Mouse (Mus musculus) CH12.LX (cell line): ENCODE results near the gene 1190005I06Rik. TPM values are rescaled to one million over a fixed set of nuclear protein-coding genes. Genes with fewer than 3 reads are reported as not detected.
A peak's percentile ranks its signal among the peaks of the same experiment; 100 is the strongest.

Experiments used
- DNase-seq: peaks from one replicate; pipeline ENCODE4 v3.0.0-alpha.2; 2013; ENCODE audit errors: extremely low read depth
- H3K27ac ChIP-seq: 2 replicates; pipeline ENCODE4 v1.5.1; 2012; ENCODE audit warnings: low read depth, mild to moderate bottlenecking, control low read depth, moderate library complexity; ENCODE audit not compliant: insufficient read depth
- H3K27me3 ChIP-seq: replicated peaks from 2 replicates; pipeline ENCODE3; 2012; ENCODE audit warnings: inconsistent platforms
- H3K36me3 ChIP-seq, 2 experiments: replicated peaks in 1 of 2; 2 replicates each; pipeline versions ENCODE3 to v1.6.1; 2012; ENCODE audit warnings: inconsistent platforms in 1 of 2, low read length in 1 of 2, mild to moderate bottlenecking in 1 of 2, mixed read lengths in 1 of 2, moderate library complexity in 1 of 2; ENCODE audit not compliant: control insufficient read depth in 1 of 2, insufficient read depth in 1 of 2
- H3K4me1 ChIP-seq, 2 experiments: 2 replicates each; pipeline ENCODE4 v1.6.1; 2012; ENCODE audit warnings: inconsistent platforms in 1 of 2, moderate library complexity in 1 of 2; ENCODE audit not compliant: insufficient read depth in 2 of 2, control insufficient read depth in 1 of 2
- H3K4me2 ChIP-seq: 2 replicates; pipeline ENCODE4 v1.6.1; 2012; ENCODE audit warnings: low read depth, mild to moderate bottlenecking, control low read depth; ENCODE audit not compliant: poor library complexity, insufficient read depth, severe bottlenecking
- H3K4me3 ChIP-seq, 3 experiments: fragments of 150-350 bp in 1 of 3; sonication (generic) in 1 of 3; replicated peaks in 1 of 3; 2 replicates each; pipeline versions ENCODE3 to v1.5.1; 2011 to 2012; ENCODE audit warnings: low read depth in 2 of 3, low read length in 2 of 3, mild to moderate bottlenecking in 2 of 3, moderate library complexity in 2 of 3, control low read depth in 1 of 3, improper control_type of control experiment in 1 of 3, inconsistent platforms in 1 of 3, mixed read lengths in 1 of 3; ENCODE audit not compliant: poor library complexity in 1 of 3
- H3K79me2 ChIP-seq: replicated peaks from 2 replicates; pipeline ENCODE4 v1.6.1; 2012; ENCODE audit warnings: mild to moderate bottlenecking, moderate library complexity; ENCODE audit not compliant: control insufficient read depth, poor library complexity, insufficient read depth, severe bottlenecking; ENCODE audit errors: extremely low read depth
- H3K9ac ChIP-seq: 2 replicates; pipeline ENCODE4 v1.6.1; 2012; ENCODE audit warnings: low read depth, mild to moderate bottlenecking, control low read depth, moderate library complexity; ENCODE audit not compliant: insufficient read depth
- H3K9me3 ChIP-seq: replicated peaks from 2 replicates; pipeline ENCODE3; 2012; ENCODE audit warnings: low read length, inconsistent platforms, mixed read lengths
- BHLHE40 ChIP-seq: IDR thresholded peaks from 2 replicates; pipeline ENCODE4 v1.6.1; 2011; ENCODE audit warnings: mild to moderate bottlenecking, low read depth, low read length, improper control_type of control experiment
- CHD1 ChIP-seq: IDR thresholded peaks from 2 replicates; pipeline ENCODE4 v1.6.1; 2012; ENCODE audit warnings: low read depth, low read length, improper control_type of control experiment, inconsistent platforms
- CTCF ChIP-seq, 2 experiments: IDR thresholded peaks in 1 of 2; conservative IDR thresholded peaks in 1 of 2; 2 replicates each; pipeline ENCODE4 v1.5.1; 2011 to 2012; ENCODE audit warnings: low read depth in 2 of 2, low read length in 2 of 2, improper control_type of control experiment in 1 of 2, inconsistent platforms in 1 of 2, mild to moderate bottlenecking in 1 of 2, moderate library complexity in 1 of 2
- EP300 ChIP-seq: IDR thresholded peaks from 2 replicates; pipeline ENCODE4 v1.6.1; 2011; ENCODE audit warnings: low read length, improper control_type of control experiment
- GABPA ChIP-seq: IDR thresholded peaks from 2 replicates; pipeline ENCODE4 v1.6.1; 2012; ENCODE audit warnings: low read depth, low read length, improper control_type of control experiment, inconsistent platforms; ENCODE audit not compliant: insufficient replicate concordance
- IRF4 ChIP-seq: IDR thresholded peaks from 2 replicates; pipeline ENCODE4 v1.6.1; 2014; ENCODE audit warnings: low read depth, mild to moderate bottlenecking, inconsistent platforms, low read length, improper control_type of control experiment
- JUN ChIP-seq: IDR thresholded peaks from 2 replicates; pipeline ENCODE4 v1.6.1; 2011; ENCODE audit warnings: low read depth, mild to moderate bottlenecking, low read length, improper control_type of control experiment, moderate library complexity; ENCODE audit not compliant: insufficient read depth
- KAT2A ChIP-seq: IDR thresholded peaks from 2 replicates; pipeline ENCODE4 v1.6.1; 2012; ENCODE audit warnings: low read length, improper control_type of control experiment, inconsistent platforms; ENCODE audit not compliant: insufficient replicate concordance
- MAFK ChIP-seq: IDR thresholded peaks from 2 replicates; pipeline ENCODE4 v1.6.1; 2011; ENCODE audit warnings: low read length, improper control_type of control experiment; ENCODE audit not compliant: insufficient replicate concordance
- MAX ChIP-seq: IDR thresholded peaks from 2 replicates; pipeline ENCODE4 v1.6.1; 2011; ENCODE audit warnings: low read length, improper control_type of control experiment
- MAZ ChIP-seq: IDR thresholded peaks from 2 replicates; pipeline ENCODE4 v1.6.1; 2012; ENCODE audit warnings: low read depth, mild to moderate bottlenecking, inconsistent platforms, low read length, improper control_type of control experiment, moderate library complexity
- MEF2A ChIP-seq: IDR thresholded peaks from 2 replicates; pipeline ENCODE4 v1.6.1; 2014; ENCODE audit warnings: low read depth, mild to moderate bottlenecking, inconsistent platforms, low read length, improper control_type of control experiment, borderline replicate concordance
- MXI1 ChIP-seq: IDR thresholded peaks from 2 replicates; pipeline ENCODE4 v1.6.1; 2011; ENCODE audit warnings: mild to moderate bottlenecking, low read depth, low read length, improper control_type of control experiment
- NRF1 ChIP-seq: IDR thresholded peaks from 2 replicates; pipeline ENCODE4 v1.6.1; 2014; ENCODE audit warnings: low read depth, mild to moderate bottlenecking, inconsistent platforms, low read length, improper control_type of control experiment, moderate library complexity
- RAD21 ChIP-seq: IDR thresholded peaks from 2 replicates; pipeline ENCODE4 v1.6.1; 2011; ENCODE audit warnings: low read depth, mild to moderate bottlenecking, low read length, improper control_type of control experiment, moderate library complexity
- SMC3 ChIP-seq: IDR thresholded peaks from 2 replicates; pipeline ENCODE4 v1.6.1; 2011; ENCODE audit warnings: low read depth, low read length, improper control_type of control experiment
- UBTF ChIP-seq: IDR thresholded peaks from 2 replicates; pipeline ENCODE4 v1.6.1; 2012; ENCODE audit warnings: low read depth, mild to moderate bottlenecking, inconsistent platforms, low read length, improper control_type of control experiment, moderate library complexity
- USF1 ChIP-seq: IDR thresholded peaks from 2 replicates; pipeline ENCODE4 v1.6.1; 2014; ENCODE audit warnings: low read depth, mild to moderate bottlenecking, inconsistent platforms, low read length, improper control_type of control experiment
- USF2 ChIP-seq: conservative IDR thresholded peaks from 2 replicates; pipeline ENCODE4 v1.6.1; 2011; ENCODE audit warnings: low read depth, low read length, improper control_type of control experiment
- ZC3H11A ChIP-seq: IDR thresholded peaks from 2 replicates; pipeline ENCODE4 v1.6.1; 2012; ENCODE audit warnings: low read depth, mild to moderate bottlenecking, inconsistent platforms, low read length, improper control_type of control experiment
- ZKSCAN1 ChIP-seq: IDR thresholded peaks from 2 replicates; pipeline ENCODE4 v1.6.1; 2012; ENCODE audit warnings: low read depth, inconsistent platforms, low read length, improper control_type of control experiment, borderline replicate concordance
- ZMIZ1 ChIP-seq: IDR thresholded peaks from 2 replicates; pipeline ENCODE4 v1.6.1; 2012; ENCODE audit warnings: low read depth, mild to moderate bottlenecking, inconsistent platforms, low read length, improper control_type of control experiment
- dilution Hi-C: fragments of 300-500 bp; cut with MboI; formaldehyde crosslinking; loops from 2 replicates; pipeline ENCODE4 v1.14.3; 2020; ENCODE audit warnings: low sequenced_read_pairs; ENCODE audit not compliant: extremely low pct_unique_long_range_greater_than_20kb, extremely low pct_ligation_motif_present
- in situ Hi-C: fragments of 300-500 bp; cut with MboI; formaldehyde crosslinking; loops from 3 replicates; pipeline ENCODE4 v1.14.3; 2019; ENCODE audit warnings: low sequenced_read_pairs, low pct_ligation_motif_present, low pct_unique_long_range_greater_than_20kb, mixed read lengths
- polyA plus RNA-seq: library from polyadenylated mRNA; unstranded; fragments of >175 nt; gene quantifications from 2 replicates; pipeline ENCODE4 v1.2.1, GENCODE M21; 2012; ENCODE audit warnings: low read depth; ENCODE audit not compliant: insufficient read length
- total RNA-seq, 2 experiments: library from RNA; depleted of rRNA; stranded (reverse); fragments of 300-350 nt in 1 of 2; fragments of >200 nt in 1 of 2; gene quantifications; 2 replicates each; pipeline ENCODE4 v1.2.3; 2012 to 2014

Gene 1190005I06Rik
- total and polyA plus RNA-seq, 3 experiments: 0.36 to 0.85 TPM; not detected in 1

DNA sequence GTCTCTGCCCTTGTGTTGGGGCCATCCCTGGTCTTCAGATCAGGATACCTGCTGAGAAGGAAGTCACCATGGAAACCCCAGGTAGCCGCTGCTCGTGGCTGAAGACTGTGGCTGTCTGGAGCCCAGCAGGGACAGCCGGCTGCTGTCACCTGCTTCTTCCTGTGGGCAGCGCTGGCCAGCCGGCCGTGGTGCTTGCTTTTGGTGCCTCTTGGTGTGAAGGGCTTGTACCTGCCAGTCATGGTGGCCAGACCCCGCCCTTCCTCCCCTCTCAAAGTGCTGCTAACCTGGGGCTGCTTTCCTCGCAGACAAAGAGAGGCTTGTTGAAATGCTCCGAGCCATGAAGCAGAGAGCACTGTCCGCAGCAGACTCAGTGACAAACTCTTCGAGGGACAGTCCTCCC lies 73.6 kb downstream of the 1190005I06Rik start:
- peaks cover 98 to 100% of the 10 kb centered on the region in 2 experiments for H3K36me3 ChIP-seq
- no peaks in the 10 kb centered on the region for H3K27me3 ChIP-seq
- no peak overlapping the region for H3K4me2 ChIP-seq
- H3K4me1 ChIP-seq: peaks cover 0 to 13% of the 10 kb centered on the region in 2 experiments; a peak in 2 of 4 replicates
- H3K79me2 ChIP-seq: no peaks in the 10 kb centered on the region; the same call in 1 of the 2 replicates
- H3K9me3 ChIP-seq: no peaks in the 10 kb centered on the region
- no peak for DNase-seq
- 0 out of 2 replicates have a peak overlapping the region, but pooled peaks have one; percentile 4 for H3K27ac ChIP-seq
- no peak overlapping the region for H3K4me3 ChIP-seq
- in situ Hi-C loops (no loop called here), dilution Hi-C loops (no loop called here)
- TF ChIP-seq RAD21: no peak
- no peak overlapping the region for H3K9ac ChIP-seq

DNA sequence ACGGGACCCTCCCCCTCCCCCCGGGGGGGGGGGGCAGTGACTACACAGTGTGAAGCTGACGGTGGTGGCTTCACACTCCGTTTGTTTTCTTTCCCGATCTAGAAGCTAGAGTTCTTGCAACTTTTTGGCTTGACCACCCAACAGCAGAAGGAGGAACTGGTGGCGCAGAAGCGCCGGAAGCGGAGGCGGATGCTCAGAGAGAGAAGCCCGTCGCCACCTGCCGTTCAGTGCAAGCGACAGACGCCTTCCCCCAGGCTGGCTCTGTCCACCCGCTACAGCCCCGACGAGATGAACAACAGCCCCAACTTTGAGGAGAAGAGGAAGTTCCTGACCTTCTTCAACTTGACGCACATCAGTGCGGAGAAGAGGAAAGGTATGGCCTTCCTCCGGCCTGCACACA lies 74.9 kb downstream of the 1190005I06Rik start:
- Histone ChIP-seq H3K4me3 (no peak overlapping the region), H3K9me3 (peaks cover 4% of the 10 kb centered on the region), H3K27me3 (no peaks in the 10 kb centered on the region), H3K36me3 (peaks cover 98 to 100% of the 10 kb centered on the region in 2 experiments), H3K27ac (no peak overlapping the region), H3K9ac (no peak overlapping the region), H3K4me2 (no peak overlapping the region), H3K4me1 (peaks cover 0 to 13% of the 10 kb centered on the region in 2 experiments; a peak in 2 of 4 replicates), H3K79me2 (no peaks in the 10 kb centered on the region; the same call in 1 of the 2 replicates)
- no peak for DNase-seq
- in situ Hi-C loops: no loop called here
- TF ChIP-seq SMC3 (no peak), MEF2A (no peak), USF1 (no peak), KAT2A (no peak), MAX (no peak), UBTF (no peak), USF2 (no peak), CHD1 (no peak), CTCF (conservative IDR thresholded peaks at IDR 0.05 in 1 of 2, IDR thresholded peaks at IDR 0.05 in 1 of 2; ENCODE audit: low read depth in 2 of 2, low read length in 2 of 2) (no peak), MAZ (no peak)
- dilution Hi-C loops: no loop called here

DNA sequence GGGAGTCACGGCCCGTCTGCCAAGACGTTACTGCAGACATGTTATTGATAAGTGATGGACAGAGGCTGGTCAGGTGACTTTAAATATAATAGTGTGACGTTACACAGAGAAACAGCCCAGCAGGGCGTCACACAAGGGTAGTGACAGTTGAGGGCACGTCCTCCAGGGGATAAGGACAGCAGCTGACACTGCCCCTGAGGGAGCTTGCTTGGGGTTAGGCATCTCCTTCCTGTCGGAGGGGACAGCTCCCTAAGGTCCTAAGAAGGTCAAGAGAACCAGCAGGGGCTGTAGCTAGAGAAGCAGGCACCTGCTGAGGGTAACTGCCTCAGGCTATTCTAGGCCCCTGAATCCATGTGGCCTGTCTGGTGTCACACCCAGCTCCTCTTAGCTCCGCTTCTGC lies 75.9 kb downstream of the 1190005I06Rik start:
- no peak for DNase-seq
- Histone ChIP-seq H3K9me3 (peaks cover 4% of the 10 kb centered on the region), H3K36me3 (peaks cover 98 to 100% of the 10 kb centered on the region in 2 experiments), H3K4me1 (peaks cover 0 to 13% of the 10 kb centered on the region in 2 experiments; a peak in 2 of 4 replicates), H3K27ac (no peak overlapping the region), H3K79me2 (no peaks in the 10 kb centered on the region; the same call in 1 of the 2 replicates), H3K27me3 (no peaks in the 10 kb centered on the region), H3K9ac (no peak overlapping the region), H3K4me3 (no peak overlapping the region), H3K4me2 (no peak overlapping the region)
- TF ChIP-seq MAZ (no peak), CHD1 (no peak), BHLHE40 (no peak), ZMIZ1 (no peak), UBTF (no peak), USF1 (no peak), KAT2A (no peak), MXI1 (no peak), IRF4 (no peak), NRF1 (no peak), ZKSCAN1 (no peak), GABPA (no peak), SMC3 (no peak), ZC3H11A (no peak), MAX (no peak), JUN (no peak), CTCF (conservative IDR thresholded peaks at IDR 0.05 in 1 of 2, IDR thresholded peaks at IDR 0.05 in 1 of 2; ENCODE audit: low read depth in 2 of 2, low read length in 2 of 2) (no peak), EP300 (no peak), MAFK (no peak)
- dilution Hi-C loops: no loop called here
- in situ Hi-C loops: no loop called here
